Mouse (Mus musculus): ENCODE data around the gene Prcc. TPM values are rescaled to one million over a fixed set of nuclear protein-coding genes. Genes with fewer than 3 reads are reported as not detected.
"Not testable (repeated sequence)": the region's sequence is repeated elsewhere in the genome, so short reads cannot be mapped to it uniquely, and the experiment has no call there.

The Prcc gene
- total RNA-seq, 2 experiments from 2014 or later: 25.6 to 31.3 TPM

- no peak for ATAC-seq (replicated peaks; ENCODE audit: poor library complexity)
Observed at GRCm38 (mm10) chr3:87846650-87847110, 38.7 kb downstream of the Prcc start, which contains the start of gene Sh2d2a. Gene Sh2d2a (plus strand): TSS chr3:87846755.

GRCm38 (mm10) chr3:87846186-87846585 is 39.2 kb downstream of the Prcc start:
- no peak for ATAC-seq (replicated peaks; ENCODE audit: poor library complexity)

GRCm38 (mm10) chr3:87844981-87845380 is 40.4 kb downstream of the Prcc start:
- ATAC-seq (replicated peaks; ENCODE audit: poor library complexity): no peak

- no peak for ATAC-seq (replicated peaks; ENCODE audit: poor library complexity)
Observed at GRCm38 (mm10) chr3:87840858-87841257, 44.5 kb downstream of the Prcc start.

- ATAC-seq (replicated peaks; ENCODE audit: poor library complexity): peak; percentile 90
Observed at GRCm38 (mm10) chr3:87838622-87839021, 46.8 kb downstream of the Prcc start.

- no peak for ATAC-seq (replicated peaks; ENCODE audit: poor library complexity)
Observed at GRCm38 (mm10) chr3:87833482-87833881, 51.9 kb downstream of the Prcc start.

- no peak for ATAC-seq (replicated peaks; ENCODE audit: poor library complexity)
Observed at GRCm38 (mm10) chr3:87832109-87832859, 53.1 kb downstream of the Prcc start.

- ATAC-seq (replicated peaks; ENCODE audit: poor library complexity): peak; percentile 44; the same call in 1 of the 2 replicates
Observed at GRCm38 (mm10) chr3:87829025-87829424, 56.4 kb downstream of the Prcc start.

- peak; percentile 52; the same call in 1 of the 2 replicates for ATAC-seq (replicated peaks; ENCODE audit: poor library complexity)
Observed at GRCm38 (mm10) chr3:87828435-87828834, 57.0 kb downstream of the Prcc start.

GRCm38 (mm10) chr3:87824206-87824605 is 61.2 kb downstream of the Prcc start, which contains the start of gene Pear1:
Gene Pear1 (minus strand): TSS chr3:87824306.
- ATAC-seq (replicated peaks; ENCODE audit: poor library complexity): not testable (repeated sequence)

GRCm38 (mm10) chr3:87818226-87818625 is 67.2 kb downstream of the Prcc start:
- no peak for ATAC-seq (replicated peaks; ENCODE audit: poor library complexity)

GRCm38 (mm10) chr3:87816646-87817093 is 68.7 kb downstream of the Prcc start:
- ATAC-seq (replicated peaks; ENCODE audit: poor library complexity): peak; percentile 97

- ATAC-seq (replicated peaks; ENCODE audit: poor library complexity): no peak
Observed at GRCm38 (mm10) chr3:87816166-87816565, 69.2 kb downstream of the Prcc start.

GRCm38 (mm10) chr3:87812873-87813272 is 72.5 kb downstream of the Prcc start:
- ATAC-seq (replicated peaks; ENCODE audit: poor library complexity): no peak

- no peak for ATAC-seq (replicated peaks; ENCODE audit: poor library complexity)
Observed at GRCm38 (mm10) chr3:87812413-87812812, 73.0 kb downstream of the Prcc start.

GRCm38 (mm10) chr3:87811297-87811696 is 74.1 kb downstream of the Prcc start:
- no peak for ATAC-seq (replicated peaks; ENCODE audit: poor library complexity)

- peak; percentile 52 for ATAC-seq (replicated peaks; ENCODE audit: poor library complexity)
Observed at GRCm38 (mm10) chr3:87809322-87809962, 76.0 kb downstream of the Prcc start.

Other genes starting within 250 kb of the Prcc start
- gene Lrrc71, start 137.0 kb downstream of the Prcc start, total RNA-seq (2015): not detected in 2 replicates
- gene Lrrc71, start 137.0 kb downstream of the Prcc start, total RNA-seq (2017): 0.03 TPM in 1 of 2 replicates, not detected in the other
- not detected in 2 replicates for gene Ntrk1, start 90.4 kb downstream of the Prcc start, total RNA-seq (2015)
- gene Ntrk1, start 90.4 kb downstream of the Prcc start, total RNA-seq (2017): not detected in 2 replicates
- 0.05 TPM in 1 of 2 replicates, not detected in the other for gene Insrr, start 88.7 kb downstream of the Prcc start, total RNA-seq (2015)
- gene Insrr, start 88.7 kb downstream of the Prcc start, total RNA-seq (2017): not detected in 2 replicates
- gene Pear1, start 61.3 kb downstream of the Prcc start, total RNA-seq (2015): 3.4 and 4.3 TPM in 2 replicates
- gene Pear1, start 61.3 kb downstream of the Prcc start, total RNA-seq (2017): 0.46 and 3.4 TPM in 2 replicates
- 0.12 TPM in 1 of 2 replicates, not detected in the other for gene Sh2d2a, start 38.9 kb downstream of the Prcc start, total RNA-seq (2015)
- gene Sh2d2a, start 38.9 kb downstream of the Prcc start, total RNA-seq (2017): not detected in 2 replicates
- gene Hdgf, start 20.7 kb upstream of the Prcc start, total RNA-seq (2015): 281 and 308 TPM in 2 replicates
- gene Hdgf, start 20.7 kb upstream of the Prcc start, total RNA-seq (2017): 348 and 456 TPM in 2 replicates
- 157 and 195 TPM in 2 replicates for gene Mrpl24, start 33.9 kb upstream of the Prcc start, total RNA-seq (2015)
- 119 and 137 TPM in 2 replicates for gene Mrpl24, start 33.9 kb upstream of the Prcc start, total RNA-seq (2017)
- gene Isg20l2, start 44.7 kb upstream of the Prcc start, total RNA-seq (2015): 45.2 and 51.0 TPM in 2 replicates
- gene Isg20l2, start 44.7 kb upstream of the Prcc start, total RNA-seq (2017): 41.1 and 51.0 TPM in 2 replicates
- gene Rrnad1, start 45.1 kb upstream of the Prcc start, total RNA-seq (2015): 10.3 and 11.1 TPM in 2 replicates
- 13.2 and 16.2 TPM in 2 replicates for gene Rrnad1, start 45.1 kb upstream of the Prcc start, total RNA-seq (2017)
- not detected in 2 replicates for gene Crabp2, start 63.1 kb upstream of the Prcc start, total RNA-seq (2015)
- gene Crabp2, start 63.1 kb upstream of the Prcc start, total RNA-seq (2017): not detected in 2 replicates
- gene Nes, start 85.5 kb upstream of the Prcc start, total RNA-seq (2015): 0.02 TPM in 1 of 2 replicates, not detected in the other
- 0.20 TPM in 1 of 2 replicates, not detected in the other for gene Nes, start 85.5 kb upstream of the Prcc start, total RNA-seq (2017)
- not detected in 2 replicates for gene Bcan, start 114.6 kb upstream of the Prcc start, total RNA-seq (2015)
- not detected in 2 replicates for gene Bcan, start 114.6 kb upstream of the Prcc start, total RNA-seq (2017)
- gene Hapln2, start 142.0 kb upstream of the Prcc start, total RNA-seq (2015): not detected in 2 replicates
- gene Hapln2, start 142.0 kb upstream of the Prcc start, total RNA-seq (2017): not detected in 2 replicates
- gene Gpatch4, start 157.5 kb upstream of the Prcc start, total RNA-seq (2015): 34.2 and 38.7 TPM in 2 replicates
- 49.2 and 51.8 TPM in 2 replicates for gene Gpatch4, start 157.5 kb upstream of the Prcc start, total RNA-seq (2017)
- gene Naxe, start 172.9 kb upstream of the Prcc start, total RNA-seq (2015): 44.2 and 67.8 TPM in 2 replicates
- gene Naxe, start 172.9 kb upstream of the Prcc start, total RNA-seq (2017): 39.6 and 41.4 TPM in 2 replicates
- gene Ttc24, start 192.7 kb upstream of the Prcc start, total RNA-seq (2015): not detected in 2 replicates
- not detected in 2 replicates for gene Ttc24, start 192.7 kb upstream of the Prcc start, total RNA-seq (2017)
- 14.1 and 14.2 TPM in 2 replicates for gene Iqgap3, start 196.4 kb upstream of the Prcc start, total RNA-seq (2015)
- 21.4 and 22.0 TPM in 2 replicates for gene Iqgap3, start 196.4 kb upstream of the Prcc start, total RNA-seq (2017)

Data from megakaryocyte progenitor cell, adult 5-6 weeks (primary cell).